8 mouse cellular contexts compared by ENCODE assay signal in genomic region chr9:20645121-20645520, GRCm38 (mm10). TPM values are rescaled to one million over a fixed set of nuclear protein-coding genes. Genes with fewer than 3 reads are reported as not detected.
DNase-seq lines count a peak whose midpoint lies in the region; ATAC-seq and TF ChIP-seq lines count a peak whose summit lies in the region.

No protein-coding gene starts in this region.

- H3K79me2 ChIP-seq in liver, adult 2 months (ENCODE audit: control insufficient read depth, insufficient read depth, low read length), result peaks cover 11% of the 10 kb centered on the region

- 0 out of 2 replicates have a peak, but pooled peaks cover 1% of the 10 kb centered on the region for H3K36me3 ChIP-seq in liver, adult 2 months (ENCODE audit: control insufficient read depth, insufficient read depth, low read length)
- H3K36me3 ChIP-seq in heart, postnatal 0 days (replicated peaks; ENCODE audit: control insufficient read depth, insufficient read depth, low read length), result peaks cover 18% of the 10 kb centered on the region
- H3K36me3 ChIP-seq in lung, embryonic 16.5 days (ENCODE audit: control insufficient read depth, insufficient read depth, low read length), result peaks cover 14% of the 10 kb centered on the region
- no peaks in the 10 kb centered on the region; the same call in 1 of the 2 replicates for H3K36me3 ChIP-seq in splenic B cell, adult 2 months (ENCODE audit: control insufficient read depth, insufficient read depth, low read length, poor library complexity, severe bottlenecking)

- peak overlapping the region; percentile 80 for H3K4me2 ChIP-seq in heart, postnatal 0 days (ENCODE audit: low read depth, low read length)
- H3K4me2 ChIP-seq in lung, embryonic 16.5 days (ENCODE audit: low read depth, low read length), result peak overlapping the region; percentile 83

- WGBS in liver, adult 2 months, result 2% methylated on average over 17 of the region's 17 CpGs
- WGBS in bone marrow, adult 2 months, result 1% methylated on average over 17 of the region's 17 CpGs
- WGBS in heart, postnatal 0 days, result 3% methylated on average over 17 of the region's 17 CpGs
- 2% methylated on average over 17 of the region's 17 CpGs for WGBS in lung, embryonic 16.5 days

- H3K4me3 ChIP-seq in liver, adult 2 months (ENCODE audit: insufficient read depth, low read depth, low read length), result peak overlapping the region; percentile 77
- H3K4me3 ChIP-seq in bone marrow, adult 2 months (replicated peaks; ENCODE audit: control insufficient read depth, low read depth, low read length), result peak overlapping the region; percentile 77
- peak overlapping the region; percentile 93 for H3K4me3 ChIP-seq in heart, postnatal 0 days (ENCODE audit: low read depth, low read length)
- H3K4me3 ChIP-seq in lung, embryonic 16.5 days (ENCODE audit: low read length), result peak overlapping the region; percentile 94

- DNase-seq in liver, adult 2 months (ENCODE audit: extremely low read depth, low read depth, low spot score), result peak; percentile 21
- DNase-seq in liver, result no peak
- DNase-seq in heart, postnatal 0 days (ENCODE audit: low spot score), result no peak
- peak; percentile 71 for DNase-seq in splenic B cell, adult 2 months (ENCODE audit: low read depth, low spot score)
- DNase-seq in adrenal gland, postnatal 36 days, result no peak
- no peak for DNase-seq in left cerebral cortex, postnatal 14 days (ENCODE audit: low spot score in 2 of 2)

- peaks cover 14% of the 10 kb centered on the region for H3K4me1 ChIP-seq in liver, adult 2 months (ENCODE audit: control insufficient read depth, insufficient read depth, low read length)
- no peaks in the 10 kb centered on the region; the same call in none of the 2 replicates for H3K4me1 ChIP-seq in bone marrow, adult 2 months (ENCODE audit: control insufficient read depth, insufficient read depth, low read length)
- peaks cover 19% of the 10 kb centered on the region for H3K4me1 ChIP-seq in heart, postnatal 0 days (ENCODE audit: control insufficient read depth, insufficient read depth)
- H3K4me1 ChIP-seq in lung, embryonic 16.5 days (replicated peaks; ENCODE audit: control insufficient read depth, insufficient read depth, low read length), result peaks cover 19% of the 10 kb centered on the region; the same call in 1 of the 2 replicates

- H3K9me3 ChIP-seq in heart, postnatal 0 days (replicated peaks; ENCODE audit: control insufficient read depth, low read length), result no peaks in the 10 kb centered on the region
- H3K9me3 ChIP-seq in lung, embryonic 16.5 days (ENCODE audit: control insufficient read depth, low read length), result no peaks in the 10 kb centered on the region

- no peak for TF ChIP-seq POLR2A in liver, adult 2 months (IDR thresholded peaks at IDR 0.05; ENCODE audit: extremely low read depth, insufficient read depth, low read length)
- TF ChIP-seq POLR2A in bone marrow, adult 2 months (IDR thresholded peaks at IDR 0.05; ENCODE audit: borderline replicate concordance, control insufficient read depth, low read depth, low read length), result no peak

- intact Hi-C loops in left cerebral cortex, postnatal 14 days (cut with DNase I), result loop anchor here (2.0 to 10.0 kb wide), 2 partner anchors 38 to 180 kb away; partner anchors contain the start of gene Zfp26

- no peak for TF ChIP-seq CTCF in liver, adult 2 months (IDR thresholded peaks at IDR 0.05; ENCODE audit: low read depth, low read length)
- no peak for TF ChIP-seq CTCF in bone marrow, adult 2 months (IDR thresholded peaks at IDR 0.05; ENCODE audit: control insufficient read depth, insufficient read depth, low read length)
- no peak for TF ChIP-seq CTCF in heart, postnatal 0 days (IDR thresholded peaks at IDR 0.05; ENCODE audit: low read depth)

- H3K27ac ChIP-seq in liver, adult 2 months (replicated peaks; ENCODE audit: insufficient read depth, low read depth, low read length), result peak overlapping the region; percentile 75
- H3K27ac ChIP-seq in bone marrow, adult 2 months (ENCODE audit: control insufficient read depth, insufficient read depth, low read depth, low read length, poor library complexity), result peak overlapping the region; percentile 85
- peak overlapping the region; percentile 95 for H3K27ac ChIP-seq in heart, postnatal 0 days (ENCODE audit: low read depth)
- peak overlapping the region; percentile 76 for H3K27ac ChIP-seq in lung, embryonic 16.5 days (ENCODE audit: low read length)

- no peak for ATAC-seq in heart, postnatal 0 days (ENCODE audit: insufficient read depth, low read depth)
- no peak for ATAC-seq in lung, embryonic 16.5 days (ENCODE audit: low read depth)

- no peak for TF ChIP-seq EP300 in heart, postnatal 0 days (IDR thresholded peaks at IDR 0.05; ENCODE audit: low read depth)

- H3K9ac ChIP-seq in liver, adult 2 months (ENCODE audit: low read depth, low read length), result peak overlapping the region; percentile 85
- peak overlapping the region; percentile 95 for H3K9ac ChIP-seq in heart, postnatal 0 days (replicated peaks; ENCODE audit: low read depth, low read length)
- peak overlapping the region; percentile 84 for H3K9ac ChIP-seq in lung, embryonic 16.5 days (ENCODE audit: low read length)

- H3K27me3 ChIP-seq in liver, adult 2 months (ENCODE audit: control insufficient read depth, insufficient read depth, low read length), result no peaks in the 10 kb centered on the region
- H3K27me3 ChIP-seq in heart, postnatal 0 days (ENCODE audit: control insufficient read depth, insufficient read depth, low read length), result no peaks in the 10 kb centered on the region
- H3K27me3 ChIP-seq in lung, embryonic 16.5 days (ENCODE audit: control insufficient read depth, insufficient read depth, low read depth, low read length), result no peaks in the 10 kb centered on the region
- H3K27me3 ChIP-seq in splenic B cell, adult 2 months (ENCODE audit: control insufficient read depth, insufficient read depth, low read length, poor library complexity, severe bottlenecking), result no peaks in the 10 kb centered on the region

RNA-seq across cellular contexts. Expression of gene Fbxl12, which starts 0.6 kb away (rescaled TPM):
- 2.7 and 2.8 TPM in 2 replicates for total RNA-seq in liver, adult 2 months (2014; rRNA removed)
- polyA plus RNA-seq in liver, adult 2 months (2012; rRNA removed), result 9.5 and 16.2 TPM in 2 replicates
- 10.7 and 28.8 TPM in 2 replicates for polyA plus RNA-seq in bone marrow, adult 2 months (2011; ENCODE audit: insufficient read depth, insufficient read length, low replicate concordance, missing spikeins)
- 15.6 and 20.8 TPM in 2 replicates for total RNA-seq in heart, postnatal 0 days (2014; rRNA removed; ENCODE audit: low replicate concordance)
- 12.7 and 13.0 TPM in 2 replicates for polyA plus RNA-seq in heart, postnatal 0 days (2015; fragmentation: Nextera tagmentation; extraction: Ambion mirVana)
- polyA plus RNA-seq in lung, embryonic 16.5 days (2015; fragmentation: Nextera tagmentation; extraction: Ambion mirVana), result 20.9 and 24.5 TPM in 2 replicates
- 10 to 100 TPM; 14.7 to 16.5 TPM for total RNA-seq in adrenal gland, postnatal 36 days (2021)
- total RNA-seq in left cerebral cortex, postnatal 14 days (2021), result 10 to 100 TPM; 16.8 to 16.9 TPM

RNA-seq across cellular contexts. Expression of gene Ubl5, which starts 2.4 kb away (rescaled TPM):
- 63.5 and 72.7 TPM in 2 replicates for total RNA-seq in liver, adult 2 months (2014; rRNA removed)
- polyA plus RNA-seq in liver, adult 2 months (2012; rRNA removed), result 261 and 273 TPM in 2 replicates
- polyA plus RNA-seq in bone marrow, adult 2 months (2011; ENCODE audit: insufficient read depth, insufficient read length, low replicate concordance, missing spikeins), result 137 and 207 TPM in 2 replicates
- 223 and 238 TPM in 2 replicates for total RNA-seq in heart, postnatal 0 days (2014; rRNA removed; ENCODE audit: low replicate concordance)
- 389 and 407 TPM in 2 replicates for polyA plus RNA-seq in heart, postnatal 0 days (2015; fragmentation: Nextera tagmentation; extraction: Ambion mirVana)
- polyA plus RNA-seq in lung, embryonic 16.5 days (2015; fragmentation: Nextera tagmentation; extraction: Ambion mirVana), result 422 and 439 TPM in 2 replicates
- 100 to 1,000 TPM; 354 to 362 TPM for total RNA-seq in adrenal gland, postnatal 36 days (2021)
- 100 to 1,000 TPM; 346 to 360 TPM for total RNA-seq in left cerebral cortex, postnatal 14 days (2021)

RNA-seq across cellular contexts. Expression of gene Pin1, which starts 6.8 kb away (rescaled TPM):
- 7.4 and 8.1 TPM in 2 replicates for total RNA-seq in liver, adult 2 months (2014; rRNA removed)
- polyA plus RNA-seq in liver, adult 2 months (2012; rRNA removed), result 9.0 and 9.5 TPM in 2 replicates
- 4.3 and 8.3 TPM in 2 replicates for polyA plus RNA-seq in bone marrow, adult 2 months (2011; ENCODE audit: insufficient read depth, insufficient read length, low replicate concordance, missing spikeins)
- 26.9 and 30.7 TPM in 2 replicates for total RNA-seq in heart, postnatal 0 days (2014; rRNA removed; ENCODE audit: low replicate concordance)
- polyA plus RNA-seq in heart, postnatal 0 days (2015; fragmentation: Nextera tagmentation; extraction: Ambion mirVana), result 40.2 and 40.7 TPM in 2 replicates
- polyA plus RNA-seq in lung, embryonic 16.5 days (2015; fragmentation: Nextera tagmentation; extraction: Ambion mirVana), result 47.4 and 50.3 TPM in 2 replicates
- 10 to 100 TPM; 24.5 to 27.8 TPM for total RNA-seq in adrenal gland, postnatal 36 days (2021)
- total RNA-seq in left cerebral cortex, postnatal 14 days (2021), result 10 to 100 TPM; 46.0 to 46.7 TPM

Comparison
In these comparisons a context has a peak if more than half of its experiments do, and no peak if none do; other contexts are left out.
1. DNase-seq: peak in liver, adult 2 months (single experiment) and splenic B cell, adult 2 months (single experiment); none in liver (single experiment), heart, postnatal 0 days (single experiment), adrenal gland, postnatal 36 days (0 of 2) and left cerebral cortex, postnatal 14 days (0 of 2).
2. Peak in every context shown above with its lines, with median percentiles within 50 percentile points of each other: H3K27ac ChIP-seq, H3K4me3 ChIP-seq and H3K9ac ChIP-seq.